Mouse (Mus musculus) left cerebral cortex, adult 9 months (tissue): ENCODE results near the gene Gm10974.

Source experiments
- DNase-seq, 2 experiments: peaks; one replicate each; pipeline ENCODE4 v3.0.0; 2022; ENCODE audit warnings: low spot score in 2 of 2

The Gm10974 gene

GRCm38 (mm10) chr7:66405951-66406721 lies 40.4 kb downstream of the Gm10974 start:
- DNase-seq: no peak

- DNase-seq: no peak
Measured at GRCm38 (mm10) chr7:66406971-66407370, 41.3 kb downstream of the Gm10974 start.

GRCm38 (mm10) chr7:66409433-66409832 lies 43.7 kb downstream of the Gm10974 start:
- DNase-seq: no peak

- no peak for DNase-seq
Measured at GRCm38 (mm10) chr7:66413093-66413492, 47.4 kb downstream of the Gm10974 start.

- DNase-seq: no peak
Measured at GRCm38 (mm10) chr7:66416829-66417228, 51.1 kb downstream of the Gm10974 start.

GRCm38 (mm10) chr7:66418981-66419380 lies 53.3 kb downstream of the Gm10974 start:
- no peak for DNase-seq

- no peak for DNase-seq
Measured at GRCm38 (mm10) chr7:66421903-66422302, 56.2 kb downstream of the Gm10974 start.

- DNase-seq: no peak
Measured at GRCm38 (mm10) chr7:66427053-66427436, 61.3 kb downstream of the Gm10974 start.

- no peak for DNase-seq
Measured at GRCm38 (mm10) chr7:66427437-66428161, 61.9 kb downstream of the Gm10974 start, which contains the start of gene Aldh1a3. Gene Aldh1a3, minus strand, starts transcription at chr7:66427517.

- peak in 1 of 2 experiments; percentile 79 for DNase-seq
Measured at GRCm38 (mm10) chr7:66434453-66434935, 68.8 kb downstream of the Gm10974 start.
